Mouse (Mus musculus) forebrain, embryonic 14.5 days (tissue): ENCODE data around the gene Sypl2. TPM values are rescaled to one million over a fixed set of nuclear protein-coding genes. Genes with fewer than 3 reads are reported as not detected.
A peak's percentile ranks its signal among the peaks of the same experiment; 100 is the strongest.

ENCODE experiments used
- ATAC-seq: fragments of 200-750 bp; cut with Nextera tagmentation; 2 replicates; pipeline ENCODE4 v1.8.0; 2017; ENCODE audit warnings: mild to moderate bottlenecking, moderate library complexity
- DNase-seq: peaks from one replicate; pipeline ENCODE4 v3.0.0-alpha.2; 2015; ENCODE audit warnings: low spot score
- H3K27ac ChIP-seq: fragments of 300-500 bp; sonication (generic); 2 replicates; pipeline ENCODE4 v1.5.1; 2014; ENCODE audit warnings: low read depth, mild to moderate bottlenecking, control low read depth, low read length, moderate library complexity
- H3K27me3 ChIP-seq: fragments of 300-500 bp; sonication (generic); replicated peaks from 2 replicates; pipeline ENCODE4 v1.6.1; 2014; ENCODE audit warnings: low read length, control low read depth, mixed read lengths; ENCODE audit not compliant: control insufficient read depth, insufficient read depth
- H3K36me3 ChIP-seq: fragments of 300-500 bp; sonication (generic); 2 replicates; pipeline ENCODE4 v1.6.1; 2014; ENCODE audit warnings: low read length, control low read depth; ENCODE audit not compliant: control insufficient read depth, insufficient read depth
- H3K4me1 ChIP-seq: fragments of 300-500 bp; sonication (generic); 2 replicates; pipeline ENCODE4 v1.6.1; 2014; ENCODE audit warnings: antibody characterized with exemption, low read length, control low read depth; ENCODE audit not compliant: control insufficient read depth, insufficient read depth
- H3K4me2 ChIP-seq: fragments of 300-500 bp; sonication (generic); 2 replicates; pipeline ENCODE4 v1.6.1; 2014; ENCODE audit warnings: mild to moderate bottlenecking, control low read depth, low read length
- H3K4me3 ChIP-seq: fragments of 300-500 bp; sonication (generic); 2 replicates; pipeline ENCODE4 v1.5.1; 2014; ENCODE audit warnings: low read depth, low read length, control low read depth
- H3K9ac ChIP-seq: fragments of 300-500 bp; sonication (generic); 2 replicates; pipeline ENCODE4 v1.6.1; 2014; ENCODE audit warnings: mild to moderate bottlenecking, low read length, control low read depth, moderate library complexity
- H3K9me3 ChIP-seq: fragments of 300-500 bp; sonication (generic); replicated peaks from 2 replicates; pipeline ENCODE4 v1.6.1; 2016; ENCODE audit warnings: low read length, control low read depth, mixed read lengths; ENCODE audit not compliant: control insufficient read depth
- WGBS: fragments of 180-500 bp; shearing (Covaris S2); extraction: QIAGEN DNeasy Blood & Tissue Kit; methylation state at CpG from one replicate; pipeline ENCODE4 v1.1.7; 2014; 5-methylcytosine and 5-hydroxymethylcytosine counted together
- polyA plus RNA-seq: library from polyadenylated mRNA; unstranded; fragments of >200 nt; fragmentation: Nextera tagmentation; extraction: Ambion mirVana; gene quantifications from 2 replicates; pipeline ENCODE4 v1.2.1, GENCODE M21; 2014

The Sypl2 gene
- polyA plus RNA-seq, 1 experiment from 2014 or later = 1.5 TPM

- H3K4me2 ChIP-seq = peak overlapping the region; percentile 87
- peak overlapping the region; percentile 82 for H3K9ac ChIP-seq
- 5% methylated on average over 8 of the region's 8 CpGs for WGBS
- H3K36me3 ChIP-seq = peaks cover 37% of the 10 kb centered on the region
- peak overlapping the region; percentile 97 for H3K27ac ChIP-seq
- ATAC-seq (peak; percentile 1; the same call in 1 of the 2 replicates), DNase-seq (no peak)
- H3K27me3 ChIP-seq = no peaks in the 10 kb centered on the region
- peaks cover 32% of the 10 kb centered on the region for H3K4me1 ChIP-seq
- peak overlapping the region; percentile 64 for H3K4me3 ChIP-seq
- no peaks in the 10 kb centered on the region for H3K9me3 ChIP-seq
Observed at GRCm38 (mm10) chr3:108209536-108209935, 16.9 kb downstream of the Sypl2 start.

GRCm38 (mm10) chr3:108209001-108209400 lies 17.4 kb downstream of the Sypl2 start:
- peak overlapping the region; percentile 87 for H3K4me2 ChIP-seq
- WGBS = 47% methylated on average over 3 of the region's 3 CpGs

GRCm38 (mm10) chr3:108206731-108207375 lies 19.6 kb downstream of the Sypl2 start:
- H3K27ac ChIP-seq = peak overlapping the region; percentile 23; the same call in 1 of the 2 replicates
- DNase-seq = peak; percentile 72
- peaks cover 23% of the 10 kb centered on the region for H3K4me1 ChIP-seq
- 81% methylated on average over 15 of the region's 15 CpGs for WGBS
- no peak overlapping the region for H3K4me3 ChIP-seq
- peaks cover 64% of the 10 kb centered on the region for H3K36me3 ChIP-seq
- no peak for ATAC-seq
- no peaks in the 10 kb centered on the region for H3K27me3 ChIP-seq
- H3K9me3 ChIP-seq = no peaks in the 10 kb centered on the region
- H3K4me2 ChIP-seq = 0 out of 2 replicates have a peak overlapping the region, but pooled peaks have one; percentile 9
- H3K9ac ChIP-seq = no peak overlapping the region

More at GRCm38 (mm10) chr3:108209001-108209400, 17.4 kb downstream of the Sypl2 start:
- Histone ChIP-seq H3K27me3 (no peaks in the 10 kb centered on the region), H3K9ac (peak overlapping the region; percentile 82), H3K4me1 (peaks cover 32% of the 10 kb centered on the region), H3K4me3 (peak overlapping the region; percentile 64), H3K9me3 (no peaks in the 10 kb centered on the region), H3K27ac (no peak overlapping the region), H3K36me3 (peaks cover 43% of the 10 kb centered on the region)
- no peak for ATAC-seq
- no peak for DNase-seq

- H3K9me3 ChIP-seq = no peaks in the 10 kb centered on the region
- ATAC-seq = no peak
- WGBS = 97% methylated on average over 8 of the region's 8 CpGs
- H3K4me2 ChIP-seq = no peak overlapping the region
- no peak overlapping the region for H3K27ac ChIP-seq
- H3K36me3 ChIP-seq = peaks cover 67% of the 10 kb centered on the region
- DNase-seq = no peak
- no peak overlapping the region for H3K4me3 ChIP-seq
- no peaks in the 10 kb centered on the region for H3K27me3 ChIP-seq
- no peak overlapping the region for H3K9ac ChIP-seq
- peaks cover 24% of the 10 kb centered on the region for H3K4me1 ChIP-seq
Observed at GRCm38 (mm10) chr3:108205601-108206000, 20.8 kb downstream of the Sypl2 start.

GRCm38 (mm10) chr3:108204470-108204869 lies 22.0 kb downstream of the Sypl2 start:
- no peak overlapping the region for H3K4me2 ChIP-seq
- H3K27me3 ChIP-seq = no peaks in the 10 kb centered on the region
- peaks cover 67% of the 10 kb centered on the region for H3K36me3 ChIP-seq
- no peak overlapping the region for H3K4me3 ChIP-seq
- ATAC-seq (no peak), DNase-seq (no peak)
- no peaks in the 10 kb centered on the region for H3K9me3 ChIP-seq
- WGBS = 92% methylated on average over 11 of the region's 11 CpGs
- H3K4me1 ChIP-seq = peaks cover 24% of the 10 kb centered on the region
- H3K9ac ChIP-seq = no peak overlapping the region
- no peak overlapping the region for H3K27ac ChIP-seq

GRCm38 (mm10) chr3:108203621-108204325 lies 22.7 kb downstream of the Sypl2 start:
- no peaks in the 10 kb centered on the region for H3K9me3 ChIP-seq
- DNase-seq (peak; percentile 71), ATAC-seq (no peak)
- H3K36me3 ChIP-seq = peaks cover 74% of the 10 kb centered on the region
- WGBS = 81% methylated on average over 11 of the region's 11 CpGs
- no peak overlapping the region for H3K4me2 ChIP-seq
- no peaks in the 10 kb centered on the region for H3K27me3 ChIP-seq
- peaks cover 17% of the 10 kb centered on the region for H3K4me1 ChIP-seq
- H3K9ac ChIP-seq = no peak overlapping the region
- H3K27ac ChIP-seq = no peak overlapping the region
- no peak overlapping the region for H3K4me3 ChIP-seq

- WGBS = 95% methylated on average over 13 of the region's 13 CpGs
Observed at GRCm38 (mm10) chr3:108203212-108203611, 23.2 kb downstream of the Sypl2 start.

GRCm38 (mm10) chr3:108202506-108202905 lies 23.9 kb downstream of the Sypl2 start:
- Histone ChIP-seq H3K4me3 (no peak overlapping the region), H3K9me3 (no peaks in the 10 kb centered on the region), H3K27ac (no peak overlapping the region), H3K36me3 (peaks cover 72% of the 10 kb centered on the region), H3K4me2 (no peak overlapping the region), H3K9ac (no peak overlapping the region), H3K27me3 (no peaks in the 10 kb centered on the region), H3K4me1 (peaks cover 9% of the 10 kb centered on the region)
- no peak for ATAC-seq
- no peak for DNase-seq

More at GRCm38 (mm10) chr3:108203212-108203611, 23.2 kb downstream of the Sypl2 start:
- DNase-seq (no peak), ATAC-seq (no peak)
- H3K9me3 ChIP-seq = no peaks in the 10 kb centered on the region
- no peaks in the 10 kb centered on the region for H3K27me3 ChIP-seq
- H3K4me3 ChIP-seq = no peak overlapping the region
- H3K27ac ChIP-seq = no peak overlapping the region
- H3K4me2 ChIP-seq = no peak overlapping the region
- H3K4me1 ChIP-seq = peaks cover 12% of the 10 kb centered on the region
- no peak overlapping the region for H3K9ac ChIP-seq
- peaks cover 77% of the 10 kb centered on the region for H3K36me3 ChIP-seq
